Mouse (Mus musculus) large intestine, adult 2 months (tissue): ENCODE measurements around the gene Cdh18. TPM values are rescaled to one million over a fixed set of nuclear protein-coding genes. Genes with fewer than 3 reads are reported as not detected.
"Not testable (repeated sequence)": the region's sequence is repeated elsewhere in the genome, so short reads cannot be mapped to it uniquely, and the experiment has no call there.

ENCODE experiments used
- DNase-seq: peaks from one replicate; pipeline ENCODE4 v3.0.0-alpha.2; 2012; ENCODE audit warnings: low read depth, low spot score
- WGBS: fragments of 180-500 bp; shearing (Covaris S2); methylation state at CpG from one replicate; pipeline ENCODE4 v1.1.7; 2018; 5-methylcytosine and 5-hydroxymethylcytosine counted together
- polyA plus RNA-seq: library from polyadenylated mRNA; depleted of rRNA; stranded (reverse); fragments of >200 nt; gene quantifications from 2 replicates; pipeline ENCODE4 v1.2.3, GENCODE M21; 2012

Gene Cdh18
- polyA plus RNA-seq, 1 experiment, result 0.02 TPM

- DNase-seq, result no peak
These were observed 365.6 kb downstream of the Cdh18 start for GRCm38 (mm10) chr15:22914444-22914843.

- DNase-seq, result no peak
- WGBS, result 59% methylated on average over 4 of the region's 4 CpGs
These were observed 385.5 kb downstream of the Cdh18 start for GRCm38 (mm10) chr15:22934293-22934692.

- DNase-seq, result no peak
- WGBS, result 71% methylated on average over 1 of the region's 1 CpGs
These were observed 398.4 kb downstream of the Cdh18 start for GRCm38 (mm10) chr15:22947234-22947633.

- 76% methylated on average over 11 of the region's 11 CpGs for WGBS
- DNase-seq, result no peak
These were observed 420.6 kb downstream of the Cdh18 start for GRCm38 (mm10) chr15:22969424-22969823.

GRCm38 (mm10) chr15:22980136-22980535 is 431.3 kb downstream of the Cdh18 start:
- no peak for DNase-seq
- WGBS, result 69% methylated on average over 5 of the region's 5 CpGs

GRCm38 (mm10) chr15:22984647-22985046 is 435.8 kb downstream of the Cdh18 start:
- 61% methylated on average over 5 of the region's 5 CpGs for WGBS
- no peak for DNase-seq

- no peak for DNase-seq
- WGBS, result 83% methylated on average over 5 of the region's 5 CpGs
These were observed 467.9 kb downstream of the Cdh18 start for GRCm38 (mm10) chr15:23016680-23017079.

- 49% methylated on average over 2 of the region's 2 CpGs for WGBS
- DNase-seq, result no peak
These were observed 472.3 kb downstream of the Cdh18 start for GRCm38 (mm10) chr15:23021151-23021550.

- no peak for DNase-seq
These were observed 473.8 kb downstream of the Cdh18 start for GRCm38 (mm10) chr15:23022635-23023034.

- 11% methylated on average over 14 of the region's 14 CpGs for WGBS
These were observed 486.9 kb downstream of the Cdh18 start for GRCm38 (mm10) chr15:23035551-23036207.

GRCm38 (mm10) chr15:23036208-23037065 is 487.6 kb downstream of the Cdh18 start:
- WGBS, result 10% methylated on average over 23 of the region's 23 CpGs

More at GRCm38 (mm10) chr15:23035551-23036207, 486.9 kb downstream of the Cdh18 start:
- DNase-seq, result no peak

GRCm38 (mm10) chr15:23037561-23037960 is 488.7 kb downstream of the Cdh18 start:
- DNase-seq, result no peak

More at GRCm38 (mm10) chr15:23036208-23037065, 487.6 kb downstream of the Cdh18 start:
- DNase-seq, result no peak

GRCm38 (mm10) chr15:23046127-23046785 is 497.4 kb downstream of the Cdh18 start:
- 58% methylated on average over 4 of the region's 4 CpGs for WGBS
- no peak for DNase-seq

- DNase-seq, result no peak
- WGBS, result 79% methylated on average over 2 of the region's 2 CpGs
These were observed 503.2 kb downstream of the Cdh18 start for GRCm38 (mm10) chr15:23052006-23052405.

GRCm38 (mm10) chr15:23085326-23085725 is 536.5 kb downstream of the Cdh18 start:
- DNase-seq, result not testable (repeated sequence)
- WGBS, result 67% methylated on average over 1 of the region's 1 CpGs

GRCm38 (mm10) chr15:23087535-23087934 is 538.7 kb downstream of the Cdh18 start:
- WGBS, result 76% methylated on average over 2 of the region's 2 CpGs
- DNase-seq, result no peak

- WGBS, result 64% methylated on average over 5 of the region's 5 CpGs
- no peak for DNase-seq
These were observed 547.8 kb downstream of the Cdh18 start for GRCm38 (mm10) chr15:23096601-23097000.

GRCm38 (mm10) chr15:23104668-23105380 is 556.0 kb downstream of the Cdh18 start:
- WGBS, result 35% methylated on average over 5 of the region's 5 CpGs

GRCm38 (mm10) chr15:23134950-23135715 is 586.3 kb downstream of the Cdh18 start:
- WGBS, result 61% methylated on average over 6 of the region's 6 CpGs

More at GRCm38 (mm10) chr15:23104668-23105380, 556.0 kb downstream of the Cdh18 start:
- no peak for DNase-seq

More at GRCm38 (mm10) chr15:23134950-23135715, 586.3 kb downstream of the Cdh18 start:
- no peak for DNase-seq
